Mouse (Mus musculus) olfactory bulb, adult 2 months (tissue): Measurements from ENCODE around the gene Imp3.

Source experiments
- CTCF ChIP-seq: fragments of 200-500 bp; IDR thresholded peaks from 2 replicates; pipeline ENCODE4 v1.5.1; 2012; ENCODE audit warnings: low read depth, mild to moderate bottlenecking, low read length, moderate library complexity; ENCODE audit not compliant: insufficient read depth
- POLR2A ChIP-seq: fragments of 200-500 bp; IDR thresholded peaks from 2 replicates; pipeline ENCODE4 v1.6.1; 2012; ENCODE audit warnings: mild to moderate bottlenecking, low read depth, low read length, moderate library complexity; ENCODE audit not compliant: insufficient read depth

GRCm38 (mm10) chr9:56938374-56938773, 1.1 kb downstream of the Imp3 start:
- TF ChIP-seq CTCF: no peak
- no peak for TF ChIP-seq POLR2A
